Mouse (Mus musculus): ENCODE data around the gene Hmgb1.

The Hmgb1 gene

DNA sequence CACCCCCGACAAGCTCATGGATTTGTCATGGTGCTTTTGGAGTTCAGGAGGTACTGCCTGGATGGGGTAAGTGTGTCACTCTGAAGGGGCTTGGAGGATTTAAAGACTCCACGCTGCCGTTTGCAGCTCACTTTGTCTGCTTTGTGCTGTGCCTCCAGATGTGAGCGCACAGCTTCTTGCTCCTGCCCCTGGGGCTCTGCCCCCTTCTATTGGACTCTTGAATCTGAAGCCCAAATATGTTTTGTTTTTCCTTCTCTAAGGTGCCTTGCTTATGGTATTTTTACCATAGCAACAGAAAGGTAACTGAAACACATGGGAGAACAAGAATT lies 187.6 kb downstream of the Hmgb1 start:
- DNase-seq (ENCODE audit: inconsistent ontology term): no peak
